Mouse (Mus musculus): Measurements from ENCODE around the gene Fcer2a.
A peak's percentile ranks its signal among the peaks of the same experiment; 100 is the strongest.

DNA sequence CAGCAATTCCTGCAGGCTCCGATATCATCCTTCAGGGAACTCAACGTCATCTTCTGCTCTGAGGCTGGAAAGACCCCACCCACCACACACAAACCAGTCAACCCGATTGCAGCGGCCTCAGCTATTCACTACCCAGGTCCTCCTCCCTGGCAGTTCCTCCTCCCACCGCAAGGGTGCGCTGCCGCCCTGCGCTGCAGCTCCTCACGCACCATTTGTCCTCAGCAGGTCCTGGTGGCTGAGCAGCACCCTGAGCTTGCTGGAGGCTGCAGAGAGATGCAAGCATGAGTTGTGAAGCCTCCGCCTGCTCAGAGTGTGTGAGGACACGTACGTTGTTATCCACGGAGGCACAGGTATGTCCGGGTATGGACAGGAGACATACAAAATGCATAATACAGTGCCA, 24.6 kb upstream of the Fcer2a start:
- TF ChIP-seq POLR2A (IDR thresholded peaks at IDR 0.05; ENCODE audit: control insufficient read depth, low read depth, low read length) (no peak), CTCF (IDR thresholded peaks at IDR 0.05; ENCODE audit: control insufficient read depth, insufficient read depth, insufficient replicate concordance, low read depth, low read length) (peak; percentile 100)

Data from testis, adult 2 months (tissue).